Mouse (Mus musculus) midbrain, embryonic 15.5 days (tissue): ENCODE measurements around the gene Flii. TPM values are rescaled to one million over a fixed set of nuclear protein-coding genes. Genes with fewer than 3 reads are reported as not detected.

Experiments
- ATAC-seq: fragments of 200-750 bp; cut with Nextera tagmentation; replicated peaks from 2 replicates; pipeline ENCODE4 v1.8.0; 2017; ENCODE audit warnings: moderate TSS enrichment
- H3K27ac ChIP-seq: fragments of 300-500 bp; sonication (generic); 2 replicates; pipeline ENCODE4 v1.5.1; 2015; ENCODE audit warnings: mild to moderate bottlenecking, inconsistent platforms
- H3K27me3 ChIP-seq: fragments of 300-500 bp; sonication (generic); replicated peaks from 2 replicates; pipeline ENCODE4 v1.6.1; 2015; ENCODE audit warnings: inconsistent platforms
- H3K36me3 ChIP-seq: fragments of 300-500 bp; sonication (generic); replicated peaks from 2 replicates; pipeline ENCODE4 v1.6.1; 2015; ENCODE audit warnings: inconsistent platforms
- H3K4me1 ChIP-seq: fragments of 300-500 bp; sonication (generic); 2 replicates; pipeline ENCODE4 v1.6.1; 2015; ENCODE audit warnings: inconsistent platforms
- H3K4me2 ChIP-seq: fragments of 300-500 bp; sonication (generic); 2 replicates; pipeline ENCODE4 v1.6.1; 2015; ENCODE audit warnings: inconsistent platforms, mild to moderate bottlenecking, moderate library complexity
- H3K4me3 ChIP-seq: fragments of 300-500 bp; sonication (generic); 2 replicates; pipeline ENCODE4 v1.5.1; 2015; ENCODE audit warnings: mild to moderate bottlenecking, inconsistent platforms
- H3K9ac ChIP-seq: fragments of 300-500 bp; sonication (generic); 2 replicates; pipeline ENCODE4 v1.6.1; 2015; ENCODE audit warnings: mild to moderate bottlenecking, inconsistent platforms
- H3K9me3 ChIP-seq: fragments of 300-500 bp; sonication (generic); 2 replicates; pipeline ENCODE4 v1.6.1; 2016; ENCODE audit warnings: inconsistent platforms
- WGBS: fragments of 180-500 bp; shearing (Covaris S2); methylation state at CpG from one replicate; pipeline ENCODE4 v1.1.7; 2015; ENCODE audit warnings: mixed read lengths; 5-methylcytosine and 5-hydroxymethylcytosine counted together
- polyA plus RNA-seq: library from polyadenylated mRNA; unstranded; fragments of >200 nt; fragmentation: Nextera tagmentation; extraction: Ambion mirVana; gene quantifications from 2 replicates; pipeline ENCODE4 v1.2.1, GENCODE M21; 2015

Flii gene
- 81.5 and 83.4 TPM in 2 replicates for polyA plus RNA-seq

GRCm38 (mm10) chr11:60726601-60727391 is at the start of gene Flii:
Flii (minus strand) TSS chr11:60727263.
- ATAC-seq: peak; percentile 69
- H3K4me1 ChIP-seq: peaks cover 33% of the 10 kb centered on the region
- H3K4me2 ChIP-seq: peak within 1 kb of the TSS; percentile 81
- peak within 1 kb of the TSS; percentile 84 for H3K27ac ChIP-seq
- H3K9me3 ChIP-seq: no peaks in the 10 kb centered on the region
- peak within 1 kb of the TSS; percentile 78 for H3K9ac ChIP-seq
- WGBS: under 1% methylated on average over 69 of the region's 71 CpGs
- H3K27me3 ChIP-seq: no peaks in the 10 kb centered on the region
- peak within 1 kb of the TSS; percentile 56 for H3K4me3 ChIP-seq
- peaks cover 27% of the 10 kb centered on the region for H3K36me3 ChIP-seq

GRCm38 (mm10) chr11:60776107-60776828 is 49.2 kb upstream of the Flii start:
- peak overlapping the region; percentile 79 for H3K4me2 ChIP-seq
- no peak for ATAC-seq
- no peak overlapping the region for H3K27ac ChIP-seq
- no peaks in the 10 kb centered on the region for H3K36me3 ChIP-seq
- peak overlapping the region; percentile 68 for H3K4me3 ChIP-seq
- H3K9ac ChIP-seq: peak overlapping the region; percentile 61
- H3K4me1 ChIP-seq: peaks cover 59% of the 10 kb centered on the region
- 5% methylated on average over 17 of the region's 17 CpGs for WGBS
- H3K27me3 ChIP-seq: no peaks in the 10 kb centered on the region
- no peaks in the 10 kb centered on the region for H3K9me3 ChIP-seq

- ATAC-seq: no peak
- 53% methylated on average over 6 of the region's 6 CpGs for WGBS
- Histone ChIP-seq H3K27ac (no peak overlapping the region), H3K4me1 (peaks cover 52% of the 10 kb centered on the region), H3K27me3 (no peaks in the 10 kb centered on the region), H3K9me3 (no peaks in the 10 kb centered on the region), H3K9ac (no peak overlapping the region), H3K4me2 (peak overlapping the region; percentile 79), H3K36me3 (no peaks in the 10 kb centered on the region), H3K4me3 (peak overlapping the region; percentile 68)
These were observed 48.5 kb upstream of the Flii start for GRCm38 (mm10) chr11:60775578-60775977.

- H3K36me3 ChIP-seq: no peaks in the 10 kb centered on the region
- no peak overlapping the region for H3K4me3 ChIP-seq
- no peaks in the 10 kb centered on the region for H3K9me3 ChIP-seq
- no peak for ATAC-seq
- peak overlapping the region; percentile 6; the same call in 1 of the 2 replicates for H3K4me2 ChIP-seq
- H3K4me1 ChIP-seq: peaks cover 45% of the 10 kb centered on the region
- no peak overlapping the region; the same call in 1 of the 2 replicates for H3K9ac ChIP-seq
- no peak overlapping the region for H3K27ac ChIP-seq
- H3K27me3 ChIP-seq: no peaks in the 10 kb centered on the region
- 74% methylated on average over 1 of the region's 1 CpGs for WGBS
These were observed 47.8 kb upstream of the Flii start for GRCm38 (mm10) chr11:60774841-60775240.

- no peaks in the 10 kb centered on the region for H3K36me3 ChIP-seq
- no peaks in the 10 kb centered on the region for H3K27me3 ChIP-seq
- peaks cover 38% of the 10 kb centered on the region for H3K4me1 ChIP-seq
- 91% methylated on average over 3 of the region's 3 CpGs for WGBS
- H3K4me3 ChIP-seq: no peak overlapping the region
- H3K9ac ChIP-seq: no peak overlapping the region
- ATAC-seq: no peak
- no peak overlapping the region for H3K27ac ChIP-seq
- no peaks in the 10 kb centered on the region for H3K9me3 ChIP-seq
- H3K4me2 ChIP-seq: no peak overlapping the region
These were observed 47.2 kb upstream of the Flii start for GRCm38 (mm10) chr11:60774158-60774689.

GRCm38 (mm10) chr11:60772161-60772560 is 45.1 kb upstream of the Flii start:
- H3K4me3 ChIP-seq: no peak overlapping the region

GRCm38 (mm10) chr11:60770776-60771175 is 43.7 kb upstream of the Flii start:
- no peaks in the 10 kb centered on the region for H3K27me3 ChIP-seq
- H3K4me1 ChIP-seq: peaks cover 15% of the 10 kb centered on the region
- WGBS: 79% methylated on average over 3 of the region's 3 CpGs
- no peaks in the 10 kb centered on the region for H3K9me3 ChIP-seq
- no peak overlapping the region for H3K9ac ChIP-seq
- no peak for ATAC-seq
- no peak overlapping the region for H3K4me2 ChIP-seq
- H3K4me3 ChIP-seq: no peak overlapping the region
- no peaks in the 10 kb centered on the region for H3K36me3 ChIP-seq
- no peak overlapping the region for H3K27ac ChIP-seq

More at GRCm38 (mm10) chr11:60772161-60772560, 45.1 kb upstream of the Flii start:
- ATAC-seq: no peak
- H3K4me2 ChIP-seq: no peak overlapping the region
- H3K27me3 ChIP-seq: no peaks in the 10 kb centered on the region
- H3K4me1 ChIP-seq: peaks cover 24% of the 10 kb centered on the region
- no peaks in the 10 kb centered on the region for H3K36me3 ChIP-seq
- H3K27ac ChIP-seq: no peak overlapping the region
- H3K9ac ChIP-seq: no peak overlapping the region
- H3K9me3 ChIP-seq: no peaks in the 10 kb centered on the region
- WGBS: 90% methylated on average over 4 of the region's 4 CpGs

- Histone ChIP-seq H3K4me1 (peaks cover 4% of the 10 kb centered on the region), H3K36me3 (no peaks in the 10 kb centered on the region), H3K4me2 (no peak overlapping the region), H3K27ac (no peak overlapping the region), H3K9me3 (no peaks in the 10 kb centered on the region), H3K27me3 (no peaks in the 10 kb centered on the region), H3K4me3 (no peak overlapping the region), H3K9ac (no peak overlapping the region)
- no peak for ATAC-seq
- WGBS: 86% methylated on average over 2 of the region's 2 CpGs
These were observed 42.3 kb upstream of the Flii start for GRCm38 (mm10) chr11:60769322-60769721.

GRCm38 (mm10) chr11:60766969-60767368 is 39.9 kb upstream of the Flii start:
- Histone ChIP-seq H3K4me2 (no peak overlapping the region), H3K27me3 (no peaks in the 10 kb centered on the region), H3K4me1 (no peaks in the 10 kb centered on the region), H3K4me3 (no peak overlapping the region), H3K36me3 (no peaks in the 10 kb centered on the region), H3K9me3 (no peaks in the 10 kb centered on the region), H3K9ac (no peak overlapping the region), H3K27ac (no peak overlapping the region)
- no peak for ATAC-seq
- WGBS: 82% methylated on average over 4 of the region's 4 CpGs

GRCm38 (mm10) chr11:60761681-60762080 is 34.6 kb upstream of the Flii start:
- no peak for ATAC-seq
- WGBS: 88% methylated on average over 3 of the region's 3 CpGs
- H3K9me3 ChIP-seq: no peaks in the 10 kb centered on the region
- H3K9ac ChIP-seq: no peak overlapping the region
- no peaks in the 10 kb centered on the region for H3K27me3 ChIP-seq
- no peak overlapping the region for H3K4me3 ChIP-seq
- no peak overlapping the region for H3K4me2 ChIP-seq
- H3K4me1 ChIP-seq: no peaks in the 10 kb centered on the region
- no peak overlapping the region for H3K27ac ChIP-seq
- H3K36me3 ChIP-seq: peaks cover 3% of the 10 kb centered on the region; the same call in 1 of the 2 replicates

GRCm38 (mm10) chr11:60755570-60755969 is 28.5 kb upstream of the Flii start:
- peaks cover 24% of the 10 kb centered on the region for H3K36me3 ChIP-seq
- H3K4me3 ChIP-seq: no peak overlapping the region
- H3K4me1 ChIP-seq: no peaks in the 10 kb centered on the region
- H3K9me3 ChIP-seq: no peaks in the 10 kb centered on the region
- no peak overlapping the region for H3K27ac ChIP-seq
- H3K9ac ChIP-seq: no peak overlapping the region
- H3K4me2 ChIP-seq: no peak overlapping the region
- 97% methylated on average over 7 of the region's 7 CpGs for WGBS
- H3K27me3 ChIP-seq: no peaks in the 10 kb centered on the region
- ATAC-seq: no peak

GRCm38 (mm10) chr11:60740321-60740720 is 13.3 kb upstream of the Flii start:
- Histone ChIP-seq H3K9ac (no peak overlapping the region), H3K27ac (no peak overlapping the region), H3K9me3 (no peaks in the 10 kb centered on the region), H3K4me1 (no peaks in the 10 kb centered on the region), H3K4me2 (no peak overlapping the region), H3K27me3 (no peaks in the 10 kb centered on the region), H3K36me3 (peaks cover 23% of the 10 kb centered on the region; the same call in 1 of the 2 replicates), H3K4me3 (no peak overlapping the region)
- ATAC-seq: no peak
- WGBS: 79% methylated on average over 3 of the region's 3 CpGs
